22 mouse cellular contexts compared by ENCODE assay signal in the genomic region with DNA sequence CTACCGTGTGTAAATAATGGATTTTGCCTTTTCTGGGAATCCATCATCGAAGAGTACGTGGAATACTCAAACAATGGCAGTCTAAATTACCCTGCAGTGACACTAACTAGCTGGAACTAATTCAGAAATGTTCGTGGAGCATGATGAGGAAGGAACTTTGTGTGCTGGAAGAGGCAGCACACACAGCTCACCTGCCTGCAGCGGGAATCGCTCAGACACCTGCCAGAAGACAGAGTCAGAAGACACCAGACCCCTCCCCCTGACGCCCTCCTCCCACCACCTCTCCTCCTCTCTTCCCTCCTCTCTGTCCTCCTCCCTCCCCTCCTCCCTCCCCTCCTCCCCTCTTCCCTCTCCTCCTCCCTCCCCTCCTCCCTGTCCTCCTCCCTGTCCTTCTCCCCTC.
DNase-seq lines count a peak whose midpoint lies in the region; ATAC-seq and TF ChIP-seq lines count a peak whose summit lies in the region.
"Had no signal": no experiment of that assay in that cellular context is flagged by ENCODE, and none has a peak within 500 bp of the region (broad histone marks: within the 10 kb centered on the region; RNA-seq: fewer than 3 reads in every experiment).

No protein-coding gene starts in this region.

- H3K4me1 ChIP-seq in forebrain, embryonic 16.5 days (replicated peaks; ENCODE audit: control insufficient read depth, insufficient read depth, low read length): peaks cover 3% of the 10 kb centered on the region
- peaks cover 14% of the 10 kb centered on the region for H3K4me1 ChIP-seq in forebrain, embryonic 15.5 days
- H3K4me1 ChIP-seq in midbrain, embryonic 15.5 days: peaks cover 25% of the 10 kb centered on the region
- H3K4me1 ChIP-seq in midbrain, embryonic 11.5 days (ENCODE audit: control insufficient read depth, insufficient read depth, low read length): no peaks in the 10 kb centered on the region
- H3K4me1 ChIP-seq in neural tube, embryonic 13.5 days (replicated peaks): peaks cover 43% of the 10 kb centered on the region
- H3K4me1 ChIP-seq: heart, embryonic 13.5 days; liver, embryonic 13.5 days had no signal

- no peaks in the 10 kb centered on the region for H3K27me3 ChIP-seq in forebrain, embryonic 16.5 days (replicated peaks; ENCODE audit: control insufficient read depth, insufficient read depth, low read length)
- H3K27me3 ChIP-seq in forebrain, embryonic 15.5 days: no peaks in the 10 kb centered on the region
- peaks cover 4% of the 10 kb centered on the region for H3K27me3 ChIP-seq in midbrain, embryonic 15.5 days (replicated peaks)
- H3K27me3 ChIP-seq in midbrain, embryonic 11.5 days (ENCODE audit: control insufficient read depth, insufficient read depth, low read length): no peaks in the 10 kb centered on the region
- H3K27me3 ChIP-seq in neural tube, embryonic 13.5 days: peaks cover 5% of the 10 kb centered on the region; the same call in 1 of the 2 replicates

- H3K4me2 ChIP-seq in forebrain, embryonic 16.5 days (ENCODE audit: low read length): no peak overlapping the region
- H3K4me2 ChIP-seq in forebrain, embryonic 15.5 days (replicated peaks): no peak overlapping the region
- 0 out of 2 replicates have a peak overlapping the region, but pooled peaks have one; percentile 4 for H3K4me2 ChIP-seq in midbrain, embryonic 15.5 days
- no peak overlapping the region for H3K4me2 ChIP-seq in midbrain, embryonic 11.5 days
- peak overlapping the region; percentile 26; the same call in 1 of the 2 replicates for H3K4me2 ChIP-seq in neural tube, embryonic 13.5 days
- H3K4me2 ChIP-seq: embryonic facial prominence, embryonic 12.5 days; forebrain, embryonic 13.5 days; heart, embryonic 13.5 days; liver, embryonic 13.5 days had no signal

- 40% methylated on average over 6 of the region's 7 CpGs for WGBS in forebrain, embryonic 16.5 days
- 38% methylated on average over 6 of the region's 7 CpGs for WGBS in forebrain, embryonic 15.5 days
- 44% methylated on average over 7 of the region's 7 CpGs for WGBS in midbrain, embryonic 15.5 days
- 54% methylated on average over 7 of the region's 7 CpGs for WGBS in midbrain, embryonic 11.5 days
- 19% methylated on average over 6 of the region's 7 CpGs for WGBS in neural tube, embryonic 13.5 days

- DNase-seq in midbrain, embryonic 11.5 days (ENCODE audit: low spot score, missing footprints): no peak
- peak; percentile 50 for DNase-seq in brain, embryonic 14.5 days (ENCODE audit: low read depth)
- DNase-seq in right cerebral cortex, postnatal 10 days (ENCODE audit: low spot score in 2 of 2): no peak
- DNase-seq in adrenal gland, adult 18-20 months (ENCODE audit: low spot score in 2 of 2): no peak
- DNase-seq: adrenal gland, postnatal 25 days; gastrocnemius, postnatal 14 days; heart, adult 2 months; heart, postnatal 14 days; kidney, adult 11 months; liver, embryonic 13.5 days; lung, adult 2 months; lung, postnatal 14 days had no signal

- no peak for TF ChIP-seq CTCF in brain, embryonic 14.5 days (IDR thresholded peaks at IDR 0.05; ENCODE audit: borderline replicate concordance, extremely low read depth, insufficient read depth, insufficient read length)

- H3K27ac ChIP-seq in forebrain, embryonic 16.5 days (ENCODE audit: low read length): no peak overlapping the region
- H3K27ac ChIP-seq in forebrain, embryonic 15.5 days (replicated peaks): no peak overlapping the region
- H3K27ac ChIP-seq in midbrain, embryonic 15.5 days: peak overlapping the region; percentile 49; the same call in 1 of the 2 replicates
- H3K27ac ChIP-seq in midbrain, embryonic 11.5 days (ENCODE audit: low read depth, low read length): no peak overlapping the region
- H3K27ac ChIP-seq in neural tube, embryonic 13.5 days (replicated peaks): peak overlapping the region; percentile 76
- H3K27ac ChIP-seq: embryonic facial prominence, embryonic 12.5 days; forebrain, embryonic 13.5 days; heart, adult 2 months; heart, embryonic 13.5 days; kidney, postnatal 0 days; left cerebral cortex, adult 2 months; liver, embryonic 13.5 days; stomach, postnatal 0 days had no signal

- TF ChIP-seq POLR2A in brain, embryonic 14.5 days (IDR thresholded peaks at IDR 0.05; ENCODE audit: borderline replicate concordance, extremely low read depth, insufficient read depth, insufficient read length, poor library complexity, severe bottlenecking): no peak

- H3K4me3 ChIP-seq in forebrain, embryonic 16.5 days (replicated peaks; ENCODE audit: low read length): no peak overlapping the region
- H3K4me3 ChIP-seq in forebrain, embryonic 15.5 days: no peak overlapping the region
- H3K4me3 ChIP-seq in midbrain, embryonic 15.5 days: no peak overlapping the region
- no peak overlapping the region for H3K4me3 ChIP-seq in midbrain, embryonic 11.5 days (ENCODE audit: low read depth, low read length)
- no peak overlapping the region for H3K4me3 ChIP-seq in neural tube, embryonic 13.5 days
- H3K4me3 ChIP-seq: embryonic facial prominence, embryonic 12.5 days; forebrain, embryonic 13.5 days; heart, adult 2 months; heart, embryonic 13.5 days; left cerebral cortex, adult 2 months; liver, embryonic 13.5 days had no signal

- H3K9me3 ChIP-seq in forebrain, embryonic 16.5 days (ENCODE audit: control insufficient read depth, low read length): no peaks in the 10 kb centered on the region
- H3K9me3 ChIP-seq in forebrain, embryonic 15.5 days: no peaks in the 10 kb centered on the region
- H3K9me3 ChIP-seq in midbrain, embryonic 15.5 days: no peaks in the 10 kb centered on the region
- H3K9me3 ChIP-seq in midbrain, embryonic 11.5 days (ENCODE audit: control insufficient read depth, low read length): no peaks in the 10 kb centered on the region
- no peaks in the 10 kb centered on the region for H3K9me3 ChIP-seq in neural tube, embryonic 13.5 days
- H3K9me3 ChIP-seq: embryonic facial prominence, embryonic 12.5 days; forebrain, embryonic 13.5 days; heart, embryonic 13.5 days; liver, embryonic 13.5 days had no signal

- no peak overlapping the region for H3K9ac ChIP-seq in forebrain, embryonic 16.5 days (replicated peaks; ENCODE audit: low read depth, low read length)
- H3K9ac ChIP-seq in forebrain, embryonic 15.5 days (replicated peaks): no peak overlapping the region
- H3K9ac ChIP-seq in midbrain, embryonic 15.5 days: no peak overlapping the region
- no peak overlapping the region for H3K9ac ChIP-seq in midbrain, embryonic 11.5 days (ENCODE audit: low read length)
- no peak overlapping the region for H3K9ac ChIP-seq in neural tube, embryonic 13.5 days
- H3K9ac ChIP-seq: embryonic facial prominence, embryonic 12.5 days; forebrain, embryonic 13.5 days; heart, embryonic 13.5 days; liver, embryonic 13.5 days had no signal

- peak; percentile 49; the same call in 1 of the 2 replicates for ATAC-seq in forebrain, embryonic 16.5 days
- ATAC-seq in forebrain, embryonic 15.5 days (replicated peaks): no peak
- ATAC-seq in midbrain, embryonic 15.5 days (replicated peaks): no peak
- no peak for ATAC-seq in midbrain, embryonic 11.5 days (ENCODE audit: low FRiP score)
- peak; percentile 62; the same call in 1 of the 2 replicates for ATAC-seq in neural tube, embryonic 13.5 days (ENCODE audit: low read depth)
- ATAC-seq: forebrain, embryonic 13.5 days had no signal

- H3K36me3 ChIP-seq in forebrain, embryonic 16.5 days (ENCODE audit: control insufficient read depth, insufficient read depth): no peaks in the 10 kb centered on the region
- no peaks in the 10 kb centered on the region for H3K36me3 ChIP-seq in forebrain, embryonic 15.5 days
- H3K36me3 ChIP-seq in midbrain, embryonic 15.5 days (replicated peaks): no peaks in the 10 kb centered on the region
- H3K36me3 ChIP-seq in midbrain, embryonic 11.5 days (ENCODE audit: control insufficient read depth, insufficient read depth, low read length): no peaks in the 10 kb centered on the region
- H3K36me3 ChIP-seq in neural tube, embryonic 13.5 days: no peaks in the 10 kb centered on the region
- H3K36me3 ChIP-seq: embryonic facial prominence, embryonic 12.5 days; heart, embryonic 13.5 days; liver, embryonic 13.5 days had no signal

Comparison
In these comparisons a context has a peak if more than half of its experiments do, and no peak if none do; other contexts are left out.
1. ATAC-seq: peak in forebrain, embryonic 16.5 days (single experiment) and neural tube, embryonic 13.5 days (single experiment); none in forebrain, embryonic 15.5 days (single experiment), midbrain, embryonic 15.5 days (single experiment) and midbrain, embryonic 11.5 days (single experiment).
2. H3K27ac ChIP-seq: peak in midbrain, embryonic 15.5 days (single experiment) and neural tube, embryonic 13.5 days (single experiment); none in forebrain, embryonic 16.5 days (single experiment), forebrain, embryonic 15.5 days (single experiment) and midbrain, embryonic 11.5 days (single experiment).
3. H3K4me2 ChIP-seq: peak in midbrain, embryonic 15.5 days (single experiment) and neural tube, embryonic 13.5 days (single experiment); none in forebrain, embryonic 16.5 days (single experiment), forebrain, embryonic 15.5 days (single experiment) and midbrain, embryonic 11.5 days (single experiment).